Mouse (Mus musculus) olfactory bulb, adult 2 months (tissue): Measurements from ENCODE around the gene Gjc1.

ENCODE experiments used
- CTCF ChIP-seq: fragments of 200-500 bp; IDR thresholded peaks from 2 replicates; pipeline ENCODE4 v1.5.1; 2012; ENCODE audit warnings: low read depth, mild to moderate bottlenecking, low read length, moderate library complexity; ENCODE audit not compliant: insufficient read depth
- POLR2A ChIP-seq: fragments of 200-500 bp; IDR thresholded peaks from 2 replicates; pipeline ENCODE4 v1.6.1; 2012; ENCODE audit warnings: mild to moderate bottlenecking, low read depth, low read length, moderate library complexity; ENCODE audit not compliant: insufficient read depth

DNA sequence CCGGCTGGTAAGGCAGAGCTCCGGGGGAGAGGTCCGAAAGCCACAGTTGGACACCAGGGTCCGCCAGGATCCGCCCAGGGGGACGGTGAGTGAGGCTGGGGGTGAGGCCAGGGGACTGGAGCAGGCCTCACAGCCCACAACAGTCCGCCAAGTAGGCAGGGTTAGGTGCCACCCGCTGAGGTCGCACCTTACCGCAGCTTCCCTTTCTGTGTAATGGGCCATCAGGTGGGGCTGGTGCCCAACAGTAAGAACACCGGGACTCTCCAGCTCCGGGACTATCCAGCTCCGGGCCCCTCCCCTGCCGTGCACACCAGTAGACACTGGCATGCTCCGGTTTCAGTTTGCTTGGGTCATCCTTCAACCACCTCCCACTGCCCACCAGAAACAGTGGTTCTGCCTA is 57.3 kb downstream of the Gjc1 start:
- no peak for TF ChIP-seq POLR2A
- no peak for TF ChIP-seq CTCF
